Mouse (Mus musculus): ENCODE data around the gene H2afy2.

The H2afy2 gene

DNA sequence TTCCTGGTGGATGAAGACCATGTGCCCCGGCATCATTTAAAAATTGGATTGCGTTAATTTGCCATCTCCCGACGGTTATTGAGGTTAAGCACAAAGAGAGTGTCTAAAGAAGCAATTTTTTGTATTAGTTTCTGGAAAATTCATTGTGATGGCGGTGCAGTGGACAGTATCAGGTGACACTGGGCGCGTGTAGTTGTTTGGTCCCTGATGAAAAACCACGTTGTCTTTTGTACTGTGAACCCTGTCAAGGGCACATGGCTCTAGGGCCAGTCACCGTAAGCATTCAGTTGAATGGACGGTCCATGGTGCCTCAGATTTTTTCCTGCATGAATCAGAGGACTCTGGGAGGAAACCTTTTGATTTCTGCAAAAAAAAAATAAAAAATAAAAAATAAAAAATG, 467 bp upstream of the H2afy2 start:
- DNase-seq (ENCODE audit: low read depth, low spot score), result no peak

DNA sequence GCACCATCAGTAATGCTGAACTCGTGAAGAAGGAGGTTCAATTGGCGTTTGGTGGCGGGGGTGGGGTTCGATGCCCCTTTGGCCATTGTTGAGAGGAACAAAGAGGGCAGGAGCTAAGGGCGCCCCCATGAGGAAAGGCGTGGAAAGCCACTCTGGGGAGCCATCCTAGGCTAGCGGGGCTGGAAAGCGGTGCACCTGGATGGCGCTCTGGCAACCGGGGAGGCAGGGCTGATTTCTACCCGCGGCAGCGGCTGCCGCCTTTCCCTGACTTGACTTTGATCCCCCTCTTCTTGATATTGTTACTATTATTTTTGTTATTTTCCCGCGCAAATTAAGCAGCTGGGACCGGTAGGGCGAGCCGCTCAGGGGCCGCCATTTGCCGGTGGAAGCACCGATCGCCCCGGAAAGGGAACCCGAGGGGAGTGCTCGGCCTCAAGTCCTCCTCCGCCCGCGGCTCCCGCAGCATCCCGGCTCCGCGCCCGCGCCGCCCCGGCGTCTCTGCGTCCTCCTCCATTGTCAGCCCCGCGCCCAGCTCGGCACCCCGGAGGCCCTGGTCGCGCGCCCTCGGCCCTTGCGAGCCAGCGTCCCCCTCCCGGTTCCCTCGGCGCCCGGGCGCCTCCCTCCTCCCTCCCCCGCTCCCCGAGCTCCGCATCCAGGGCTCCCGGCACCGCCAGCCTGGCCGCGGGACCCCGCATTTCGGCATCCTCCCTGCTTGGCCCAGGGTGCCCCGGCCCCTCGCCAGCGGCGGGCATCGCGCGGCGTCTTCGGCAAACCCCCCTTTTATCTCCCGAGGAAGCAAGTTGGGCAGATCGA, 942 bp downstream of the H2afy2 start:
- DNase-seq (ENCODE audit: low read depth, low spot score), result peak; percentile 60

DNA sequence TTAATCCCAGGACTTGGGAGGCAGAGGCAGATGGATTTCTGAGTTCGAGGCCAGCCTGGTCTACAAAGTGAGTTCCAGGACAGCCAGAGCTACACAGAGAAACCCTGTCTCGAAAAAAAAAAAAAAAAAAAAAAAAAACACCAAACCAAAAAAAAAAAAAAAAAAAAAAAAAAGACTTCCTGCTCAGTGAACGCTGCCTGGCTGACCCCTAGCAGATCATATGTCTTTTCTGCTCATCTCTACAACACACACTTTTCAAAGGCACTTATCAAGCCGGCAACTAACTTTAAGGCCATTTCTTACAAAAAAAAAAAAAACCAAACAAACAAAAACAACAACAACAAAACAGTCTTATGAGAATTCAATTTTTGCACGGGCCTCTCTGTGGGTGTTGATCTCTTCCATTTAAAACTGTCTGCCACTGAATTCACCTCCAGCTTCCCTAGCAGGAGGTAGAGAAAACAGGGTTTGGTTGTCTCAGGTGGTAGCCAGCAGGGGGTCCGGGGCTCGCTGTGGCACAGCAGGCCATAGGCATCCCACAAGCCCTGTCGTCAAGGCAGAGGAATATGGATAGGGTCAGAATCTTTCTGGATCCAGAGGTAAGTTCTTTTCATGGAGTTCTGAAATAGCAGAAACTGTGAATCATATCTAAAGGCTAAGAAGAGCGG, 2.4 kb downstream of the H2afy2 start:
- DNase-seq (ENCODE audit: low read depth, low spot score), result no peak

DNA sequence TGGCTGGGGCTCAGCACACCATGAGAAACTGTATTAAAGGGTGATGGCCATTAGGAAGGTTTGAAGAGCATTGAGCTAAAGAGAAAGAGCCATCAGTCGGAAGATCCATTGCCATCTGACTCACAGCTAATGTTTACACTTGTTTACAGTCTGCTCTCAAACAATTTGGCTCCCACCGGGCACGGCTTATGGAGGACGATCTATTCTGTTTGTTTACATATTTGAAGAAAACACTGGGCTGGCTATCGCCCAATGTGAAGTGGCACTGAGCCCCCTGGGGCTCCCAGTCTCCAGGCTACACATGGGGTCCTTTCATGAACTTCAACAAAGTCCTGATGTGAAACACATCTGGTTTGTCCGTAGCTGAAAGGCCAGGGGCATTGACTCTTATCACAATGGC, 17.1 kb downstream of the H2afy2 start:
- no peak for DNase-seq (ENCODE audit: low read depth, low spot score)

DNA sequence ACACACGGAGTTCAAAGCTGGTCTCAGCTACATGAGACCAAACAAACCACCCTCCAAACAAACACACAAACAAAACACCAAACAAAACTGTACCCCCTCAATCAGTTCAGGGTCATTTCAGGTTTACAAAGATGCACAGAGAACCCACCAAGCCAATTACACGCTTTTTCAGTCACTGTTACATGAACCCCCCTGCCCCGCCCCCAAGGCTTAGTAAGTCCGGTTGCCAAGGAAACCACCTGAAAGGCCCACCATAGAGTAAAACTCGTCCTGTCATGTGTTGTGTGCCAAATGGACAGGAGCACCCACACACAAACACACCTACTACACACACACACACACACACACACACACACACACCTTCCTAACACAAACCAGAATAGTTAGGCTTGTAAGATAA, 18.4 kb downstream of the H2afy2 start:
- DNase-seq (ENCODE audit: low read depth, low spot score), result no peak

DNA sequence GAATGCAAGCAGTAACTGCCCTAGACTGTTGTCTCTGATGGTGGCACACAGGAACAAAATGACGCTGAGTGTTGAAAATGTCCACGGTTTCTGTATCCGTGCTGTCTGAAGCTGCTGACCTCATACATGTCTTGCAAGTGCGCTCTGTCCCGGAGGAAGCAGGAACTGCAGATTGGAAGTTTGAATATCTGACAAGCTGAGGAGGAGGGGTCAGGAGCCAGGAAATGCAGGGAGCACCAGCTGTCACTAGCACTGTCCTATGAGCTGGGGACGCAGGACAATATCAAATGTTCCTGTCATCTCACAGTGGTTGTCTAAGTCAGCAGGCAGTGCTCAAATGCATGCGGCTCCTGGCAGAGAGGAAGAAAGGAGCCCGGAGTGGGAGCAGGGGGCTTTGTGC, 19.3 kb downstream of the H2afy2 start:
- no peak for DNase-seq (ENCODE audit: low read depth, low spot score)

DNA sequence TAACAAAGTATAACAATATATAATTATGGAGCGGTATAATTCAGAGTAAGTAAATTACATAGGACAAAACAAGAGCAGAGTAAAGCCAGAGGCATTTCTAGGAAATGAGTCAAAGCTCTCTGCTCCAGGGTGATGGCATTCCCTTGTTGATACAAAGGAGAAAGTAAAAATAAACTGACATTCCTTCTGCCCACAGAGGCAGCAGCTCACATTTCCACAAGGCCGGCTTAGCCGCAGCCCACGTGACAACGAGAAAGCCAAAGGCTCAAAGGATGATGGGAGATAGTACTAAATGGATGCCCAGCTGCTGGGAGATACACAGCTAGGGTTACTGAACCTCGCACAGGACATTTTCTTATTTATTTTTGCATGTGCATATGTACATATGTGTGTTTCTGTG, 24.1 kb downstream of the H2afy2 start:
- DNase-seq (ENCODE audit: low read depth, low spot score), result no peak

DNA sequence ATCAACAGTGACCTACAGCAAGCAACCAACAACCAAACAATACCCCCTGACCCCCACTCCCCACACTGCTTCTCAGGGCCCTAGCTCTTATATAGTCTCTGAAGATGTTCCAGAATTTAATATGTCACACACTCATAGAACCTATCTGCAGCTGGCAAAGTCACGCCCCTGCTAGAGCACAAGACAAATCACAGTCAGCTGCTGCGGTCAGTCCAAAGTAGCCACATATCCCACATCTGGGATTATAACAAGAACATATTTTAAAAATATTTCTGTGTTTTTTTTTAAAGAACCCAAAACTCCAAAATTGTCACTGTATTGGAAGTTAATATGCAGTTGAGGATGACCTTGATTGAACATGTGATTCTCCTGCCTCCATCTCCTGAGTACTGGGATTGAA, 25.0 kb downstream of the H2afy2 start:
- no peak for DNase-seq (ENCODE audit: low read depth, low spot score)

DNA sequence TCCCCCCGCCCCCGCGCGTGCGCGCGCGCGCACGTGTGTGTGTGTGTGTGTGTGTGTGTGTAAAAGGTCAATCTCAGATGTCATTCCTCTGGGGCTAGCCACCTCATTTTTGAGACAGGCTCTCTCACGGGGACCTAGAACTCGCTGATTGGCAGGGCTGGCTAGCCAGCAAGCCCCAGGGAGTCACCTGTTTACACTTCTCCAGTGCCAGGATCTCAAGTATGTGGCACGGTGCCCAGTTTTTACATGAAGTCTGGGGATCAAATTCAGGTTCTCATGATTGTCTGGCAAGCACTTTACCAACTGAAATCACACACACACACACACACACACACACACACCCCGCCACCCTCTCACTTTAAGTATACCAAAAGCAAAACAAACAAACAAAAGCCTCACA, 26.9 kb downstream of the H2afy2 start:
- DNase-seq (ENCODE audit: low read depth, low spot score), result no peak

DNA sequence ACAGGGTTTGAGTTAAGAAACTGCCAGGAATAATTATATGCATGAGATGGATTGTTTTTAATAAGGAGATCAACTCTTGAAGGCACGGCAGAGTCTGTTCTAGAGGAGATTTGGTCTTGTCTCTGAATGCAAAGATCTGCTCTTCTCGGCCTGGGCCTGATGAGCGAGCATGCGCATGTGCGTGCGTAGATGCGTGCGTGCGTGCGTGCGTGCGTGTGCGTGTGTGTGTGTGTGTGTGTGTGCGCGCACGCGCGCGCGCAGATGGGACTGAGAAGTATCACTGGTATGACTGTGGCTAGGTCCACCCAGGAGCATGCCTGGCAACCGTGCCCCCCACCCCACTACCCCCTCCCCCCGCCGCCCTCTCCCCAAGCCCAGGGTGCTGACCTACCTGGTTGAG, 30.9 kb downstream of the H2afy2 start:
- no peak for DNase-seq (ENCODE audit: low read depth, low spot score)

DNA sequence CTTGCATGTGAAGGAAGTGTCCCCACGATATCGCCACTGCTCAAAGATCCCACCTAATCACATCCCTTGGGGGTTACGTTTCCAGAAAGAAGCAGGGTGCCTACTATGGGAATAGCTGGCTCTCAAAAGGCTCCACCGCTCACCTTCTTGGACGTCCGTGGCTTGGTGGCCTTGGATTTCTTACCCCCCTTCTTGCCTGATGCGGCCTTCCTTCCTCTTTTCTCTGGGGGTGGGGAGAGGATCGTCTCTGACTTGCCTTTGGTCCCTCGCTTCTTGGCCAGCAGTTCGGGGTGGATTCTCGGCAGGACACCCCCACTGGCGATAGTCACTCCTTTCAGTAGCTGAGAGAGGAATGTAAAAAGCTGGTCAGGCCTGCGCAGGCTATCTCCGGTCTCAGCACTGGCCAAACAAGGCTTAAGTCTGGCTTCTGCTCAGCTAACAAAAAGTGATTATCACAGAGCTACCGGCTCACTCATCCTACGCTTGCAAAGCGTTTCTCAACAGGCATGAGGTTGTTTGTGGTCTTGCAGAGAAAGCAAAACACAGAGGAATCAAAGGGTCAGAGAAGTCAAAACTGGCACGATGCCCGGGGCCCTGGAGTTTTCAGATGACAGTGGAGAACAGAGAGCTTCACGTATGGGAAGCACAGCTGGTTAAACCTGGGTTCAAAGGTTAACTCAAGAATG, 32.3 kb downstream of the H2afy2 start:
- DNase-seq (ENCODE audit: low read depth, low spot score), result no peak

DNA sequence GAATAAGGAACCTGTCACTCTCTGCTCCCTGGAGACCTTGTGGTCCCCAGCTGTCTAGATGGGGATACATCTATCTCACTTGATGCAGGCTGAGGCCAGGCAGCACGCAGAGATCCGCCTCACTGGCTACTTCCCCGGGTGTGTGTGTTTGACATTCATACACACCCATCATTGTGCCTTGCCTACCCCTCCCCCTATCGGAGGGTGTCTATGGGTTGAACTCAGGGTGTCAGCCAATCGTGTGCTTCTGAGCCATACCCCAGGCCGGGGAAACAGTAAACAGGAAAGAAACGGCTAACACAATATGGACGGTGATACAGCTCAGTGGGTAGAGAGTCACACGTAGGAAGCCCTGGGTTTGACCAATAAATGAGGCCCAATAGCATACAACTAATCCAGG, 33.9 kb downstream of the H2afy2 start:
- no peak for DNase-seq (ENCODE audit: low read depth, low spot score)

DNA sequence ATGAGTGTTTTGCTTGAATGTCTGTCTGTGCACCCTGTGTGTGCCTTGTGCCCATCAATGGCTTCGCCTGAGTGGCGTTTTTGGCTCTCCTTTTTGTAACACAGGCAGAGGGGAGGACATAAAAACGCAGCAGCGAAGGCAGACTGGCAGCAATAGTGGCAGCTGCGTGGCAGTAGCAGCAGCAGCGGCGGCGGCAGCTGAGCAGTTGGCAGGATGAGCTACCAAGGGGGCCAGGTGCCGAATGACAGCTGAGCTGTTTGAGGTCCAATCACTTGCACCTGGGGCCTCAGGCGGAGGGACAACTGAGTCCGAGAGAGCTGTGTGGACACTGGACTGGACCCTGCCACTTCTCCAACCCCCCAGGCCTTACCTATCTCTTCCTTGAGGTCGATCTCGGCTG, 36.6 kb downstream of the H2afy2 start:
- DNase-seq (ENCODE audit: low read depth, low spot score), result no peak

DNA sequence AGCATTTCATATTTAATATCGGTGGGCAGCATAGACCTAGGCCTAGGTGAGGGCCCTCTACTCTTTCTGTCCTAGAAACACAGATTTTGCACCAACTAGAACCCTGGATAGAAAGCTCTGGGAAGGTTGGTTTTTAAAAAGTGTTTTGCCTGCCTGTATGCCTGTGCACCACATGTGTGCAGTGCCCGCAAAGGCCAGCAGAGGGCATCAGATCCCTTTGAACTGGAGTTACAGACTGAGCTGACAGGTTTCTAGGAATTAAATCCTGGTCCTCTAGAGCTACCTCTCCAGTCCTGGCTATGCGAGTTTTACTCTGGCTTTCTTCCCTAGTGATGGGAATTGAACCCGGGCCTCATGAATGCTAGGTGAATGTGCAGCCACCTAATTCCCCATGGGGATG, 38.8 kb downstream of the H2afy2 start:
- no peak for DNase-seq (ENCODE audit: low read depth, low spot score)

DNA sequence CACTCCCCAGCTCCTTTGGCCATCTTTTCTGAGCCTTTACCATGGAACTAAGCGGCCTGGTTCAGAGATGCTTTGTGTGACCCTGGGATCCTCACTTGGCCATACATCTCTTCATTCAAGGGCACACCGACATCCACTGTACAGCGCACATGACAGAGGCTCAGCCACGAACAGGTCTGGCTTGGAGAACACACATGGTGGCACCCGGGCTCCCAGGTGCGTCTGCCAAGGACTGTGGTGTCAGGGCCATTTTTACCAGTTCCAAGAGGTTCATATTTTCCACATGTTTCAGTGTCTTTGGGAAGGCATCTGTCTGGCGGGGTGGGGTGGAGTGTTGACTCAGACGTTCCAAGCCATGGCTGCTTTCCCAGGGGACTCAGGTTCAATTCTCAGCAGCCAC, 41.6 kb downstream of the H2afy2 start:
- DNase-seq (ENCODE audit: low read depth, low spot score), result no peak

DNA sequence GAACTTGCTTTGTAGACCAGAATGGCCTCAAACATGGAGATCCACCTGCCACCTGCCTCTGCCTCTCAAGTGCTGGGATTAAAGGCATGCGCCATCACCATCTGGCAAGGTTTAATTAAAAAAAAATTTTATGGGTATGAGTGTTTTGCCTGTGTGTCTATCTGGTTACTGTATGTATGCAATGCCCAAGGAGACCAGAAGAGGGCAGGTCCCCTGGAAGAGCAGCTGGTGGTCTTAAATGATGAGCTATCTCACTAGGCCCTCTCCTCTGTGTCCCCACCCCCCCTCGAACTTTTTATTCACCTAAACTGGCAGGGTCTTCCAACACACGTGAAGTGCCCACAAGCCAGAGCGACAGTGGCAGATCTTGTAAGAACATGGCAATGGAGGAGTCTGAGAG, 42.1 kb downstream of the H2afy2 start:
- DNase-seq (ENCODE audit: low read depth, low spot score), result no peak

DNA sequence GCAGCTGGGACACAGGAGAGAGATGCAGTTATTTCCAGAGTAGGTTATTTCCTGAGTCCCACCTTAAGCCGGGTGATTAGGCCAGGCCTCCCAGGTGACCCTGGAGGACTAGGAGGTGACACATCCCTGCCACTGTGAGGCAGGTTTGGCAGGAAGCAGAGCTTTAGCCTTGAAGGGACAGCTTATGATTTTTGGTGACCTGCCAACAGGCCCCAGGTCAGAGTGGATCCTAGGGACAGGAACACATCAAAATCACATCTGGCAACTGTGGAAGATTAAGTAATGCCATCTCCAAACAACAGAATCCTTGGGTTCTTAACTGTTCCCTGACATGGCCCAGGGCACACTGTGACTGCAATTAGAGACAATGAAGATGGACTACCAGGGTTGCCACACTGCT, 42.6 kb downstream of the H2afy2 start:
- no peak for DNase-seq (ENCODE audit: low read depth, low spot score)

DNA sequence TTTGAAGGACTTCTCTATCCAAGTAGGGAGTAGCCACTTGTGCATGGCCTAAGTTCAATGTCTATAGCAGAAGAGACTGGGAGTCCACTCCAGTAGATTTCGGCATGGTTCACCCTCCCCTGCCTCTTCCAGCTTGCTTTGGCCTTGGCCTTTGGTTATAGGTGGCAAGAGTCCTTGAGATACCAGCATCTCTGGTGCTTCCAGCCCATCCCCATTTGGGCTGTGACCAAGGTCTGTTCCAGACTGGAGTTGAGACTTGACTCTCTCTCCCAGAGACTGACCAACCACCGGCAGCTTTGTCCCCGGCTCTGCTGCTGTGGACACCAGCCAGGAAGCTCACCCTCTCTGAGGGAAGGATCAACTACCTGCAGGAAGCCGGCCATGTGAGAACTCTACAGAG, 45.8 kb downstream of the H2afy2 start:
- DNase-seq (ENCODE audit: low read depth, low spot score), result no peak

DNA sequence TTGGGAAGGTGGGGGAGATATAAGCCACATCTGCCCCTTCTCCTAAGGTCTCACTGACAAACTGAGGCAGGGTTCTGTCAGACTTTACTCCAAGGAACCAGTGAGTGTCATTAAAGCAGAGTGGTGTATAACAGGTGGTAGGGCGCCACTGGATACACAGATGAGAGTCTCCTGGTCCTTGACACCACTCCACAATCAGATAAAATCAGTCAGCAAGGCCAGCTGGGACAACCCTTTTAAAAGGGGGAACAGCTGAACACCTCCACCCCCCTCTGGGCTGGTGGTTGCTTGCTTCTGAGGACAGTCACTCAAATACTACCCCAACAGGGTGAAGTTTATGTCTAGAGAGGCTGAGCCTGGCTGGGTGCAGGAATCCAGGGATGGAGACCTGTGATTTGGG, 46.4 kb downstream of the H2afy2 start:
- DNase-seq (ENCODE audit: low read depth, low spot score), result no peak

DNA sequence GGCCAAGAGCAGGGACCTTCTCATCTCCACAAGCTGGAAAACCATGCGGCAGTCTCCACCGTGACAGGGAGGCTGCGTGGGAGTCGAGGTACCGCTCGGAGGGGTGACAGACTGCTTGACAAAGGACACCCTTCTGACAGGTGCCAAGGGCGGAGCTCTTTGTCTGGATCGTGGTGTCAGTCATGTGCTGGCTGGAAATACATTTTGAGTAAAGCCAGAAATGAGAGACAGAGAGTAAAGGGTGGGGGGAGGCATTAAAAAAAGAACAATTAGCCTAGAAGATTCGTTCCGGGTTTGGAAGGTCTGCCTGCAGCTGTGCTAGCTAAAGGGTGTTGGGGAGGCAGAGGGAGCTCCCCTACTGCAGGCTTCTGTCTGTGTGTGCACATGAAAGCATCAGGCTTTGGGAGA, 47.3 kb downstream of the H2afy2 start:
- DNase-seq (ENCODE audit: low read depth, low spot score), result no peak

DNA sequence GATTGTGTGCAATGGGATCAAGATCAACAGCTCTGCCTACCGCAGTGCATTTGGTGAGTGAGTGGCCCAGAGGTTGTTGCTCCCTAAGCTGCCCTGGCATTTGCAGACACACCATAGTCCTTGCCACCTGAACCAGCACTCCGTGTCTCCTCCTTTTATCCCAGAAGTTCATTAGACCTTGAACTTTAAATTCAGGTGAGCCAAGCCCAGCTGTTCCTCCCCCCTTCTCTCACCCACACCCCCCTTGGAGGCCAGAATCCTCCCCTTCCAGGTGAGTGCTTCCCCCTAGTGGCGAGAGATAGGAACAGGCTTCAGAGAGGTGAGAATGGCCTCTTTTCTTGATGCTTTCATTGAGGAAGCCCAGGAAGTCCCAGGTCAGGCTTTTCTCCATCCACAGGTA, 49.6 kb downstream of the H2afy2 start:
- no peak for DNase-seq (ENCODE audit: low read depth, low spot score)

DNA sequence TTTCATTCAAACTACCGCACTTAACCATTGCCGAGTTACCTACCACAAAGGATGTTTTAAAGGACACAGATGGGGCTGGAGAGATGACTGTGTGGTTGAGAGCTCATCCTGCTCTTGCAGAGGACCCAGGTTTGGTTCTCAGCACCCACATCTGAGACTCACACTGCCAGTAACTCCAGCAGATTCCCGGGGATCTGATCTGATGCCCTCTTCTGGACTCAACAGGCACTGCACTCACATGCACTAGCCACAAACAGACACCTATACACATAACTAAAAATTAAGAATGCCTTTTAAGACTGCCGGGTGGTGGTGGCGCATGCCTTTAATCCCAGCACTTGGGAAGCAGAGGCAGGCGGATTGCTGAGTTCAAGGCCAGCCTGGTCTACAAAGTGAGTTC, 53.8 kb downstream of the H2afy2 start:
- no peak for DNase-seq (ENCODE audit: low read depth, low spot score)

DNA sequence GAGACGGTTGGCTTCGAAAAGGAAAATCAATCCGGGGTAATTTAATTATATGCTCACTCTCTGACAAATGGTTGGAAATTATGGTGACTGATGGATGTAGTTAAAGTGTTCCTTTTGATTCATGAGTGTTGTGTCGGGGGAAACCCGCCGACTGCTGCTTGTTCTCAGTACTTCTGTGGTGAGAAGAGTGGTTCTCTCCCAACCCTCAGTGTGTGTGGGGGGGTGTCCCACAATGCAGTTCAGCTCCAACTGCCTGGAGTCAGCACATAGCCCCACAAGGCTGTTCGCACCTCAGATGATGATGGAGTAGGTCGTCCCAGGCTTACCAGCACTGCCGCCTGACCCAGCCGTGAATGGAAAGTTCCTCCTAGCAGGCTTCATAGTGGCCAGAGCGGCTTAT, 54.8 kb downstream of the H2afy2 start:
- DNase-seq (ENCODE audit: low read depth, low spot score), result no peak

All from WW6 (cell line).